Mouse (Mus musculus) forebrain, embryonic 14.5 days (tissue): ENCODE data around the gene 4930544D05Rik. TPM values are rescaled to one million over a fixed set of nuclear protein-coding genes. Genes with fewer than 3 reads are reported as not detected.

Experiments used
- ATAC-seq: fragments of 200-750 bp; cut with Nextera tagmentation; 2 replicates; pipeline ENCODE4 v1.8.0; 2017; ENCODE audit warnings: mild to moderate bottlenecking, moderate library complexity
- DNase-seq: peaks from one replicate; pipeline ENCODE4 v3.0.0-alpha.2; 2015; ENCODE audit warnings: low spot score
- H3K27ac ChIP-seq: fragments of 300-500 bp; sonication (generic); 2 replicates; pipeline ENCODE4 v1.5.1; 2014; ENCODE audit warnings: low read depth, mild to moderate bottlenecking, control low read depth, low read length, moderate library complexity
- H3K27me3 ChIP-seq: fragments of 300-500 bp; sonication (generic); replicated peaks from 2 replicates; pipeline ENCODE4 v1.6.1; 2014; ENCODE audit warnings: low read length, control low read depth, mixed read lengths; ENCODE audit not compliant: control insufficient read depth, insufficient read depth
- H3K36me3 ChIP-seq: fragments of 300-500 bp; sonication (generic); 2 replicates; pipeline ENCODE4 v1.6.1; 2014; ENCODE audit warnings: low read length, control low read depth; ENCODE audit not compliant: control insufficient read depth, insufficient read depth
- H3K4me1 ChIP-seq: fragments of 300-500 bp; sonication (generic); 2 replicates; pipeline ENCODE4 v1.6.1; 2014; ENCODE audit warnings: antibody characterized with exemption, low read length, control low read depth; ENCODE audit not compliant: control insufficient read depth, insufficient read depth
- H3K4me2 ChIP-seq: fragments of 300-500 bp; sonication (generic); 2 replicates; pipeline ENCODE4 v1.6.1; 2014; ENCODE audit warnings: mild to moderate bottlenecking, control low read depth, low read length
- H3K4me3 ChIP-seq: fragments of 300-500 bp; sonication (generic); 2 replicates; pipeline ENCODE4 v1.5.1; 2014; ENCODE audit warnings: low read depth, low read length, control low read depth
- H3K9ac ChIP-seq: fragments of 300-500 bp; sonication (generic); 2 replicates; pipeline ENCODE4 v1.6.1; 2014; ENCODE audit warnings: mild to moderate bottlenecking, low read length, control low read depth, moderate library complexity
- H3K9me3 ChIP-seq: fragments of 300-500 bp; sonication (generic); replicated peaks from 2 replicates; pipeline ENCODE4 v1.6.1; 2016; ENCODE audit warnings: low read length, control low read depth, mixed read lengths; ENCODE audit not compliant: control insufficient read depth
- whole genome bisulfite sequencing: fragments of 180-500 bp; shearing (Covaris S2); extraction: QIAGEN DNeasy Blood & Tissue Kit; methylation state at CpG from one replicate; pipeline ENCODE4 v1.1.7; 2014; 5-methylcytosine and 5-hydroxymethylcytosine counted together
- polyA plus RNA-seq: library from polyadenylated mRNA; unstranded; fragments of >200 nt; fragmentation: Nextera tagmentation; extraction: Ambion mirVana; gene quantifications from 2 replicates; pipeline ENCODE4 v1.2.1, GENCODE M21; 2014

The 4930544D05Rik gene
- polyA plus RNA-seq, 1 experiment from 2014 or later = not detected

DNA sequence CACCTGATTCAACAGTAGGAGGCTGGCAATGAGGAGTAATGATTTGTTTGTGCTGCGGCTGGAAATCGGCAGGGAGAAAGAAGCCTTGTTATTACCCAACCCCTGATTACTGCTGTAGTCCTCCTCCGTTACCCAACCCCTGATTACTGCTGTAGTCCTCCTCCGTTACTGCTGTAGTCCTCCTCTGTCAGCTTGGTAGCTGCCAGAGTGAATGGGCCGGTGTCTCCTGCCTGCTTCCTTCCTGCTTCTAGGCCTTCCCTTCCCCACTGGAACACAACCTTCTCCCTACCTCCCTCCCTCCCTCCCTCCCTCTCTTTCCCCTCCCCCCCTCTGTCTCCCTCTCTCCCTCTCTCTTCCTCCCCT, 35.3 kb upstream of the 4930544D05Rik start:
- 54% methylated on average over 5 of the region's 5 CpGs for WGBS

DNA sequence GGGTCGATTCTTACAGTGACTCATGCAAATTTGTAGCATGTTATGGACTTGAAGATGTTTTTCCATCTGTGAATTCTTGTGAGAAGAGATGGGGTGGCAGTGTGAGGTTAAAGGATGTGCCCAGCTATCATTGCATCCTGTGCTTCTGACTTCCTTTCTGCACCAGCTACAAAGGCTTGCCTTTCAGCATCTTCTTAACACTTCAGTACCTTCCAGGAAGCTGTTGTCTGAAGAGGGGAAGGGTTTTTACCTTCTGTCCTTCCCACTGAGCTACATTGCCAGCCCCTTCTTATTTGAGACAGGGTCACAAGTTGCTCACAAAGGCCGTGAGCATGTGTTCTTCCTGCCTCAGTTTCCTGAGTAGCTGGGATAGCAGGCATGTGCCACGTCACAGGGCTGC, 34.7 kb upstream of the 4930544D05Rik start:
- H3K9me3 ChIP-seq = no peaks in the 10 kb centered on the region
- H3K27ac ChIP-seq = no peak overlapping the region
- DNase-seq (no peak), ATAC-seq (no peak)
- no peaks in the 10 kb centered on the region for H3K36me3 ChIP-seq
- no peak overlapping the region for H3K9ac ChIP-seq
- no peak overlapping the region for H3K4me2 ChIP-seq
- no peaks in the 10 kb centered on the region for H3K27me3 ChIP-seq
- no peak overlapping the region for H3K4me3 ChIP-seq
- 82% methylated on average over 3 of the region's 3 CpGs for WGBS
- H3K4me1 ChIP-seq = peaks cover 16% of the 10 kb centered on the region

More for the DNA sequence above, 35.3 kb upstream of the 4930544D05Rik start:
- Histone ChIP-seq H3K4me1 (peaks cover 15% of the 10 kb centered on the region), H3K27me3 (no peaks in the 10 kb centered on the region), H3K9ac (no peak overlapping the region), H3K27ac (no peak overlapping the region), H3K4me2 (no peak overlapping the region), H3K36me3 (no peaks in the 10 kb centered on the region), H3K4me3 (no peak overlapping the region), H3K9me3 (no peaks in the 10 kb centered on the region)
- DNase-seq = no peak
- no peak for ATAC-seq

DNA sequence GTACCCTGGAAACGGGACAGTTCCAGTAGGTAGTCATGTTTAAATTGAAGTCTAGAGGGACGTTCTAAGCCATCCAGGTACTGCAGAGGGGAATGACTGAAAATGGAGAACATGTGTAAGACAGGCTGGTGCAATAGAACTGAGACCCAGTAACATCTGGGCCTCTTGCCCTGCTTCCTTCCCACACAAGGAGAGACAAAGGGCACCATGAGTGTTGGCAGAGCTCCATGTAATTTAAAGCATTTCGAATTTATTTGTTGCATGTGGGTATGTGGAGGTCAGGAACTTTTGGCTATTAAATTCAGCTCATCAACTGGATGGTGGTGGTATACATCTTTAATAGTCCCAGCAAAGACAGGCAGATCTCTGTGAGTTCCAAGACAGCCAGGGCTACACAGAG, 33.5 kb upstream of the 4930544D05Rik start:
- no peaks in the 10 kb centered on the region for H3K36me3 ChIP-seq
- H3K27ac ChIP-seq = no peak overlapping the region
- no peaks in the 10 kb centered on the region for H3K27me3 ChIP-seq
- no peak overlapping the region for H3K4me3 ChIP-seq
- peaks cover 16% of the 10 kb centered on the region for H3K4me1 ChIP-seq
- ATAC-seq (no peak), DNase-seq (no peak)
- H3K9ac ChIP-seq = no peak overlapping the region
- H3K9me3 ChIP-seq = no peaks in the 10 kb centered on the region
- no peak overlapping the region for H3K4me2 ChIP-seq
- WGBS = 72% methylated on average over 3 of the region's 3 CpGs

DNA sequence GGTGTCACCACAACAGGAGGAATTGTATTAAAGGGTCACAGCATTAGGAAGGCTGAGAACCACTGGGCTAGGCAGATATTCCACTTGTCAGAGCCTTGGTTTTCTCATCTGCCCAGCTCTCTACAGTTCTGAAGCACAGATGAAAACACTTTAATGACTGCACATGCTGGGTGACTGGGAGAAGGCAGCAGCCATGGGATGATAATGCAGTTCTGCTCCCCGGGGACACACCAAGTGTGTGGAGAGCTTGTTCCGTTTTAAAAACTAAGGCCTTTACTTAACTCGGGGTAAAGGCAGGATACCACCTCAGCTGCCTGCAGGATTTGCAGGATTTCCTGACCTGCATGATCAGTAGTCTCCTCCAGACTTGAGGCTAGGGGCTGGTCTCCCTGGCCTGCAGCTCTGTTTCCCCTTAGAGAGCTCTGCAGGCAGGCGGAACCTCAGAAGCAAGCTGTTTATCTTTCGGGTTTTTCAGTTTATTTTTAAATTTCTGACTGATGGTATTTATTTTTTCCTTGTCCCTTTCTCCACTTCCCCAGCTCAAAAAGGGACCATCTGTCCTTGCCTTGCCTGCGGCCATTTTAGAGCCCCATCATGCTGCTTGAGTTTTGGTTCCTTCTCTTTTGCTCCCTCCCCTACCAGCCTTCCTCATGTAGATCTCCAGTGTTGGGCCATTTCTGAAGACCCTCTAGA, 32.5 kb upstream of the 4930544D05Rik start:
- H3K27ac ChIP-seq = no peak overlapping the region
- no peaks in the 10 kb centered on the region for H3K27me3 ChIP-seq
- DNase-seq (no peak), ATAC-seq (no peak)
- H3K4me1 ChIP-seq = peaks cover 12% of the 10 kb centered on the region
- H3K4me3 ChIP-seq = no peak overlapping the region
- no peak overlapping the region for H3K4me2 ChIP-seq
- no peaks in the 10 kb centered on the region for H3K36me3 ChIP-seq
- 78% methylated on average over 6 of the region's 6 CpGs for WGBS
- no peak overlapping the region for H3K9ac ChIP-seq
- H3K9me3 ChIP-seq = no peaks in the 10 kb centered on the region

DNA sequence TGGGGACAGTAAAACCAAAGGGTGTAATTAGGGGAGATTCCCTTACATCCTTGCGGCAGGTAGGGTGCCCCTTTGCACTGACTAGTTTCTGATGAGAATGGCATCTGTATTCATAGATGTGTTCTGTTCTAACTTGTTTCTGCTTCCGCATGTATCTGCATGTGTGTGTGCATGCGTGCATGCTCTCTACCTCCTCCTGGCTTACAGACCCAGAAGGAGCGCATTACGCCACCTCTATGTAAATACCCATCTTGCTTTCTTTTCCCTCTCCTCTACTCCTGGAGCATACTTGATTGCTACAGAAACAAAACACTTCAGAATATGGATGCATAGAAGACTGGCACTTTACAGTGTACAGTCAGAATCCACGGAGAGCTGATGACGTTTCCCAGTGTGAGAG, 31.9 kb upstream of the 4930544D05Rik start:
- H3K4me2 ChIP-seq = no peak overlapping the region
- no peak overlapping the region for H3K9ac ChIP-seq
- H3K36me3 ChIP-seq = no peaks in the 10 kb centered on the region
- WGBS = 89% methylated on average over 7 of the region's 7 CpGs
- ATAC-seq (no peak), DNase-seq (no peak)
- peaks cover 7% of the 10 kb centered on the region for H3K4me1 ChIP-seq
- H3K27ac ChIP-seq = no peak overlapping the region
- H3K27me3 ChIP-seq = no peaks in the 10 kb centered on the region
- H3K4me3 ChIP-seq = no peak overlapping the region
- H3K9me3 ChIP-seq = no peaks in the 10 kb centered on the region

DNA sequence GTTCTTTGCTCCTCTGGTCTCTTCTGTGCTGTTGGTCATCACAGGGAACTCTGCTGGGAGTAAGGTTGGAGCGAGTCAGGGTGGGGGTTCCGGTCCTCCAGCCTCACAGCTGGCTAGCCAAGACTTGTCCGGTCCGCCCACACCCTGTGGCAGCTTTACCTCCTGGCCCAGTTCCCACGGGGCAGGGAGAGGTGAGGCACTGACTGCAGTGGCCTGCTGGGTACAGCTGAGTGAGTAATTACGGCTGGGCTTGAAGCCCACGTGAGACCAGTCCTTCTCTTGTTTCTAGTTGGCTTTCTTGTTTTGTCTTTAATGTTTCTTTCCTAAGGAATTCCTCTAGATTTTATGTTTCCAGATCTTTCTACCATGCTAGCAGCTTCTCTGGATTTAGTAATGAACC, 30.2 kb upstream of the 4930544D05Rik start:
- Histone ChIP-seq H3K9ac (no peak overlapping the region), H3K9me3 (no peaks in the 10 kb centered on the region), H3K36me3 (no peaks in the 10 kb centered on the region), H3K4me3 (no peak overlapping the region), H3K4me2 (no peak overlapping the region), H3K27me3 (no peaks in the 10 kb centered on the region), H3K4me1 (peaks cover 7% of the 10 kb centered on the region), H3K27ac (peak overlapping the region; percentile 10; the same call in 1 of the 2 replicates)
- DNase-seq = peak; percentile 37
- WGBS = 49% methylated on average over 7 of the region's 7 CpGs
- no peak for ATAC-seq

DNA sequence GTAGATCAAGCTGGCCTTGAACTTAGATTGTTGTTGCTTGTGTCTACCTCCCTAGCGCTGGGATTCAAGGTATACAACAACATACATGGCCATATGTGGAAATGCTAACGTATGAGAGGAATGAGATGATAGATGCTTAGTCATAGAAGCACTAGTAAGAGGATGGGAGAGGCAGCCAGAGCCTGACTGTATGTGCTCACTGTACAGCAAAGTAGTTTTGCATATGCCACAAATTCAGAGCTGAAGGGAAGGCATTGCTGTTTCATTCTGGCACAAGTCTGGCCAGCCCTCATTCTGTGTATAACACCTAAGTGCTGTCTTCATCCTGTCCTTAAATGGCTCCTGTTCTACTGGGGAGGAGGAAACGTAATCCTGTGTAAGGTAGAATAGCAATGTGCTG, 29.4 kb upstream of the 4930544D05Rik start:
- no peak overlapping the region for H3K9ac ChIP-seq
- H3K36me3 ChIP-seq = no peaks in the 10 kb centered on the region
- ATAC-seq (no peak), DNase-seq (no peak)
- H3K4me3 ChIP-seq = no peak overlapping the region
- H3K27ac ChIP-seq = no peak overlapping the region
- no peaks in the 10 kb centered on the region for H3K9me3 ChIP-seq
- WGBS = 92% methylated on average over 3 of the region's 3 CpGs
- H3K27me3 ChIP-seq = no peaks in the 10 kb centered on the region
- peaks cover 7% of the 10 kb centered on the region for H3K4me1 ChIP-seq
- no peak overlapping the region for H3K4me2 ChIP-seq

DNA sequence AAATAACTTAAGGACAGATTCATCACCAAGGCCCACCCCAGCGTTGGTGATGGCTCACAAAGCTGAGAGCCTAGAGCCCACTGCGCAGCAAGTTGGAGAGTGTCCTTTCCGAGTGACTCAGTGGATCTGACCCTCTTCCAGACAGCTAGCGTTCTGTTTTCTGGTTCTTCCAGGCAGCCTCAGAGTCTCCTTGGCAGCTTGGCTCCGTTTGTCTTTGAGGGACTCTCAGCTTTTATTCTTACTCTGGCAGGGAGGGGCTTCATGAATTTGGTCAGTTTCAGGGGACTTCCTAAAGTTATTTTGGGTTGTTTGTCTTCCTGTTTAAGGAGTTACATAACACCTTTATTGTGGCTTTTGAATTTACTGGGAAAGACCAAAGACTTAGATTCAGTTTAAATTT, 28.7 kb upstream of the 4930544D05Rik start:
- WGBS = 79% methylated on average over 5 of the region's 5 CpGs
- ATAC-seq = no peak
- H3K4me2 ChIP-seq = no peak overlapping the region
- no peak for DNase-seq
- H3K9me3 ChIP-seq = no peaks in the 10 kb centered on the region
- H3K4me1 ChIP-seq = peaks cover 7% of the 10 kb centered on the region
- no peak overlapping the region for H3K27ac ChIP-seq
- no peak overlapping the region for H3K9ac ChIP-seq
- no peaks in the 10 kb centered on the region for H3K36me3 ChIP-seq
- H3K4me3 ChIP-seq = no peak overlapping the region
- H3K27me3 ChIP-seq = no peaks in the 10 kb centered on the region

DNA sequence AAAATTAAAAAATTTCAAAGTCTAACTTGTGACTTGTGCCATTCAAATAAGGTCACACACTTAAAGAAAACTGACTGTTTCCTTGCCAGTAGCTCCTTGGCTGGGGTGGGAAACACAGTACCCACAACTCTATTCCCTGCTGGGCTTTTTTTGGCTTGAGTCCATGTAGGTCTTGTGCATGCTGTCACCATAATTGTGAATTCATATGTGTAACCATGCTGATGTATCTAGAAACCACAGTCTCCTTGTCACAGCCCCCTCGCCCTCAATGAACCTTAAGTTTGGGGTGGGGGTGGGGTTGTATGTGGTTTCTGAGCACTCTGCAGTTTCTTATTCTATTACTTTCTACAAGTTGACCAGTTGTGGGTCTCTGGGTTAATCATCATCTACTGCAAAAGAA, 23.9 kb upstream of the 4930544D05Rik start:
- H3K9ac ChIP-seq = no peak overlapping the region
- H3K9me3 ChIP-seq = no peaks in the 10 kb centered on the region
- H3K4me3 ChIP-seq = no peak overlapping the region
- no peaks in the 10 kb centered on the region for H3K36me3 ChIP-seq
- no peak overlapping the region for H3K27ac ChIP-seq
- WGBS = 91% methylated on average over 1 of the region's 1 CpGs
- H3K4me2 ChIP-seq = no peak overlapping the region
- H3K4me1 ChIP-seq = no peaks in the 10 kb centered on the region
- H3K27me3 ChIP-seq = no peaks in the 10 kb centered on the region
- no peak for ATAC-seq
- DNase-seq = no peak
